ENCODE assay signal across 11 mouse cellular contexts in genomic region chr10:80650392-80650791, GRCm38 (mm10).
"Had no signal": no experiment of that assay in that cellular context is flagged by ENCODE, and none has a peak within 500 bp of the region (broad histone marks: within the 10 kb centered on the region; RNA-seq: fewer than 3 reads in every experiment).

No protein-coding gene starts in this region.

- H3K27ac ChIP-seq: intestine, embryonic 15.5 days; limb, embryonic 13.5 days; liver, embryonic 14.5 days; midbrain, embryonic 12.5 days; neural tube, embryonic 13.5 days had no signal

- DNase-seq: kidney, adult 18-20 months; kidney, postnatal 10 days; kidney, postnatal 4 days; lung, adult 18-20 months; retina, postnatal 1 day; thymus, postnatal 36 days had no signal

- H3K4me3 ChIP-seq: intestine, embryonic 15.5 days; limb, embryonic 13.5 days; midbrain, embryonic 12.5 days; neural tube, embryonic 13.5 days had no signal
